Mouse (Mus musculus) c-Kit-positive CD71-positive TER-119-negative erythroid progenitor cells, embryonic 14.5 days (primary cell): ENCODE measurements around the gene Olfml1.

Experiments
- DNase-seq: peaks from one replicate; pipeline ENCODE4 v3.0.0-alpha.2; 2013; ENCODE audit warnings: low read depth

Gene Olfml1

DNA sequence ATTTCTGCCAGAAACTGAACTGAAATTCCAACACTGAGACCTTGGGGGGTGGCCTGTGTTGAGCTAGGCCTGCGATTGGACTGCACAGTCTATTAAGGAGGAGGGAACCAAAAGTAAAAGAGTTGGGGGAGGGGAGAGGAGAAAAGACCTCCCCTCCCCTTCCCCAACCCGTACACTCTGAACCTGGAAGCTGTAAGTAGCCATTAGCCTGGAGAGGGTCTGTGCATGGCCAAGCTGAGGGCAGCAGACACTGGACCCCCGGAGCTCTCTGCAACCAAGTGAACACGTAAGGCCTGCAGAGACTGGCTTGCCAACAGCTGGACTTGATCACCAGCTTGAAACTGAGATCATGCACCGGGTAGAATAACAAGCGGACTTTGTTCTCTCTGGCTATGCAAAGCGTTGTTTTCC is at the start of gene Olfml1:
Olfml1 (plus strand) TSS at position 186 of the 411 bp plus-strand sequence.
- no peak for DNase-seq

DNA sequence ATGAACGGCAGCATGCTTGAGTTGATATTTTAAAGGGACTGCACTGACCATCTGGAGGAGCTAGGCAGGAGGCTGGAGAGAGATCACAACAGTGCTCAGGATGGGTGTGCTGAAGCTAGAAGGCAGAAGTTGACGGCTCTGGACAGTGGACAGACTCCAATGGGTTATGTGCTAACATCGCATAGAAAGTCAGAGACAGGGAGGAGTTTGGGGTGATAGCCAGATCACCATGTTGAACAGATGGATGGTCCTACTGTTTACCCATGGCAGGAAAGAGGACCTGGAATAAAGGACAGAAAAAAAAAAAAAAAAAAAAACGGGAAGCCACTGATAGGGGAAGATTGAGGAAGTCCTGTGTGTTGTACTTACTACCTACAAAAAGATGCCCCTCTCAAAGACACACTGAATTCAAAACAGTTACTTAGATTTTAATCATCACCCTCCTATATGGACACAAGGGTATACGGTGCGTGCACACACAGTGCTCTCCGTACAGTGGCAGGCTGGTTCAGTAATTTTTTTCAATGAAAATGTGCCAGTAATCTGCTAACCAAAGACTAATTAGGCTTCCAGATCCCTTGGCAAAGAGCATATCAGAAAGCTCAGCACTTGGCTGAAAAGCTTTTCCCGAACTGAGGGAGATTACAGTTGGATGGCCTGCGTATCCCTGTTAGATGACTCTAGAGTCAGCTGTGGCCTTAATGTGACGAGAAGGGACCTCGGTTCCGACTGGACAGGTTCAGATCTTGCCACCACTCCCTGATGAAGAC is 47.8 kb upstream of the Olfml1 start:
- no peak for DNase-seq

DNA sequence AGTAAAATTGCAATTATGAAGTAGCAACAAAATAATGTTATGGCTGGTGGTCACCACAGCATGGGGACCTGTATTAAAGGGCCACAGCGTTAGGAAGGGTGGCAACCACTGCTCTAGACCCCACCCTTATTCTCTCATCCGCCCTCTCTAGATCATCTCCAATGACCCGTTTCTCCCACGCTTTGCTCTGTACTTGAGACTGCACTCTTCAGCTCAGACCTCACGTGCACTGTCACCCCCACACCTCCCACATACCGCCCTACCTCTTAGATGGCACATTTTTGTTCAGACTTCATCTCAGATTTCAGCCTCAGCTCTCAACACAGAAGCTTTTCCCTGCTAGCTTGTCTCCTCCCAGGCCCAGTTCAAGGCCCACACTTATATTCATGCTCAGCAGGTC is 45.8 kb upstream of the Olfml1 start:
- DNase-seq: no peak

DNA sequence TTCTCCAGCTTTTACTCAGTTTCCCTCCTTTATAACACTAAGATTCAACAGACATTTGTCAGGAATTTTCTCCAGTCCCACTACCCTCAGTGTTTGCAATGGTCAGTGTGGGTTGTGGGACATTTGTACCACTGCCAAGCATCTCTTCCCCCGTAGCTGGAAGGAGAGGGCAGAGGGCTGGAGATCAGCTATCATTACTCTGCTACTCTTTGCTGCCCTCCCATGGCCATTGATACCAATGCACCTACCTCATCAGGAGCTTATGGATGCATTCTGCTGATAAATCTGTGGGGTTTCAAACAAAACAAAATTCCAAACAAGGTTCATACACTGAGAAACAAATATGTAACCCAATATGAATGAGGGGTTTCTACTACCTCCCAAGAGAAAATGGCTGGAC is 40.9 kb upstream of the Olfml1 start:
- no peak for DNase-seq

DNA sequence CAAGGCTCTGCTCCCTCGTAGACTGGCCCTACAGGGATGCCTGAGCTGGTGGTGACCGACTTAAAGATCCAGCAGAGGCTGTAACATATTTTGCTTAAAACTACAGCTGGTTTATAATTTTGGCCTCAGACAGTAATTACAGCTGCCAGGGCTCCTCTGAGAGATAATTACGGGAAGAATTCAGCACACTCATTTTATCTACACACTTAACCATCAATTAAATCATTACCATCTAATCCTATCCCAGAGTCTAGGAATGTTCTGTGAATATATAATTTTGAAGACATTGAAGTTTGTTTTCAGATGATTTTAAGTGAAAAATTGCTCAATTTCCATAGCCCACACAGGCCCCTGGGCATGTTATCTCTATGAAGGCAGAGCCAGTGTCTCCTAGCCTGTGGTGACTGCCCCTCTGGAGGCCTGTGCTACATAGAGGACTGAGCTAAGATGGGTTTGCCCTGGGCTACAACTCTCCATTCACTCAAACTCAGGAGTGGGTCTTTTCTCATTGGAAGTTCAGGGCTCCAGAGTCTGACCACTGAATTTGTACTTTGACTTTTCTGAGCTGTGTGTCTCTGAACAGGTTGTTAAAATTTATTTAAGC is 39.0 kb upstream of the Olfml1 start:
- DNase-seq: no peak

DNA sequence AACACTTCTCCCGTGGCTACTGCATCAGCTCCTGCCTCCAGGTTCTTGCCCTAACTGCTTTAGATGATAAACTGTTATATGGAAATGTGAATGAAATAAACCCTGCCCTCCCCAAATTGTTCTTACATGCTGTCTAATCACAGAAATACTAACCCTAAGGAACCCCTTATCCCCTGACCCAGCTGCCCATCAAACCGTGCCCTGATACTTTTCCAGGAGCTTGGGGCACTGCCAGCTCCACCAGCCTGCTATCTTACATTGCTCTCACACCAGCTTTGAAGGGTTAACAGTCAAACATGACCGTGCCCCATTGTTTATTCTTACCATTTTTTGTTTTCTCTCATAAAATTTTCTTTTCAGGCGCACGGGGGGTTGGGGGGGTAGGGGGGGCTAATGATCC is 37.9 kb upstream of the Olfml1 start:
- no peak for DNase-seq

DNA sequence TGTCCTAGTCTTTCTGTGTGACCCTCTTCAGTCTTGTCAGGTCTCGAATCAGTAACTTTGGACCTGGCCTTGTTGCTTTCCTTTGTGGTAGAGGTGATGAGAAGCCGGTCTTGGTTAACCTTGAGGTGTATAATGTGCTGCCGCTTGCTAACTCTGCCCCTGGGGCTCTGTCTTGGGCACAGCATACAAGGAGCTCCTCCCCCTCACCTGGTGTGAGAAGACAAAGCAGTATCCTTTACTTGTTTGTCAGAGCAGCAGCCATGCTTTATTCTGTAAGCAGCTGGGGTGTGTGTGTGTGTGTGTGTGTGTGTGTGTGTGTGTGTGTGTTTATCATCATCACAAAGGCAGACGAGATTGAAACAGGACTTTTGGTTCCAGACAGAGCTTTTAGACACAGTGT is 31.9 kb upstream of the Olfml1 start:
- DNase-seq: no peak

DNA sequence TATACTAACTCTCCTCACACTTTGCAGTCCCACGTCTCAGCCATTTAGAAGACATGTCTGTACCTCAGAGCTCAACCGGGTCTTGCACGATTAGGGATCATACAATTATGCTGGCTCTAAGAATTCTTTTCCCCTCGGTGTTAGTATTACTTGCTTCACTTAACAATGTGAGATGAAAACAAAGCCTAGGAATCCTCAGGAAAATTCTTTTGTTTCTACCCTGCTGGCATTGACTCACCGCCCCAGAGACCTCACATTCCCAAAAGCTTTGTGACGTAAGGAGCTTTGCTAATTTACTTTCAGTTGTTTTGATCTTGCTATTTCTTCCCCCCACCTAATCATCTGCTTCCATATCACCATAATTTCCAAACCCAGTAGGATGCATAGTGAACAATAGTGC is 30.7 kb upstream of the Olfml1 start:
- no peak for DNase-seq

DNA sequence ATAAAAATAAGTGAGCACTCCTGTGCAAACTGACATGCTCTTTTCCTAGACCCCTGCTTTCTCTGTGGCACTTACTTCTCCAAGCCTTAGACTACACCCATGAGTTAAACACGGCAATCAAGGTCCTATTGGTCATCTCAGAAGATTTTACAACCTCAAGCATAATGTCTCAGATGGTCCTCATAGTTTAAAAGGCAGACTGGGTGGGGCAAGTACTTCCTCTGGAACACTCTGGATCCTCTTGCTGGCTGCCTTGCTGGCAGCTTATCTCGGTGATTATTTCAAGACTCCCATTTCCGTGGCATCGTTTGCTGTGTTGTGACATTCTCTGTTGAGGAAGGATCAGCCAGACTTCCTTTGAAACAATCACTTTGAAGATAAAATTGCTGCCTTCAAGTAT is 27.2 kb upstream of the Olfml1 start:
- DNase-seq: no peak

DNA sequence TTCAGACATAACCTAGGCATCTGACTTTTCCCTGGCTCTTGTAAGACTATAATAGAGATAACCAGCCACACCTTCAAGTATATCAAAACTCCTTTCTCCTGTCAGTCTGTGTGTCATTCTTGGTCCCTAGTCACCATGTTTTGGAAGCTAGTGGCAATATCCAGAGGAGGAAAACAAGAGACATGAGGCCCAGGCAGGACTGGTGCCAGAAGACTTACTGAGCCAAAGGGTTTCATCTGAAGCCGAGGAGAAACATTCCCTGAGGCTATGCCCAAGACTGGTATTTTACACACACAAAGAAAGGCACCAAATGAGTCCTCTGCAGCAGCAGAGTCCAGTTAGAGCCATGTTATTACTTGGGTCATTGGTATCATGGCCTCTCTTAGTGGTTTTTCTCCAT is 22.2 kb upstream of the Olfml1 start:
- DNase-seq: no peak

DNA sequence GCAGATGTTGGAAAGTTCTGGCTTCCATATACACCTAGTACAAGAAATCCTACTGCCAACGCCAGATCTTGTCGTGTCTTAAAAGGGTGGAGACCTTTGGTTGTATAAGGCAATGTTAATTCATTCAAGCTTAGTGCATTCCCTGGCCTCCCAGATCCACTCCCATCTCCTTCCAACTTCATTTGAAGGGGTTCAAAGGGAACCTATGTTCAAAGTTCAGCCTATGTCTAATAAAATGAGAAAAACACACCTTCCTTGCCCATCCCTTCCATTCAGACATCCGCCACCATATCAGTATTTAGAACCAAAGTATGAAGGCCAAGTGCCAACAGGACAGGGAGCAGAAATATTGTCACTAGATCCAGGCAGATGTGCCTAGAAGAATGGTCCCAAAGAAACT is 19.4 kb upstream of the Olfml1 start:
- DNase-seq: no peak

DNA sequence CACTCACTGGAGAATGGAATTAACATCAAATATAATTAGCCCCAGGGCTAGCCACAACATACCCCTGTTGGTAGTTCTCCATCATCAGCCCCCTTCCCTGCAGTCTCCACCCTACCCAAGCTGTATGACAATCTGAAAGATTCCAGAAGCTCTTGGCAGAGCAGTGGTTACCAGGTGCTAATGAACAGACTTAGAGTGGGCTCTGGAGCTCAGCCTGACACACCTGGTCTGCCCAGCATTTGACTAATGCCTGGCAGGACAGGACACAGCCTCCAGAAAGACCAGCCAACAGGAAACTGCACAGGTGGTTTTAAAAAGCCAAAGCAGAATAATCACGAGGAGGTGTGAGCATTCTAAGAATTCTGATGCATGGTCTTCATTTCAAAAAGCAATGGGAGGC is 13.8 kb upstream of the Olfml1 start:
- no peak for DNase-seq

DNA sequence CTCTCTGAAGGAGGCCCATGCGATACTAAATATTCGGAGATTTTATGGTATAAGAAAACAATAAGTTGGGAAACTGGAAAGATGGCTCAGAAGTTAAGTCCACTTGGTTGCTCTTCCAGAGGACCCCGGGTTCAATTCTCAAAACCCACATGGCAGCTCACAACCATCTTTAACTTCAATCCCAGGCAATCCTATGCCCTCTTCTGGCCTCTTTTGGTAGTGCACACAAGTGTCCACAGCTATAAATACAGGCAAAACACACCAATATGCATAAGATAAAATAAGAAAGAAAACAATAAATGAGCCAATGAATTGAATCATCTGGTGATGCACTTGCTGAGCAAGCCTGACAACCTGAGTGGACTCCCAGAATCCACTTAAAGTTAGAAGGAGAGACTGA is 11.3 kb upstream of the Olfml1 start:
- DNase-seq: peak; percentile 9

DNA sequence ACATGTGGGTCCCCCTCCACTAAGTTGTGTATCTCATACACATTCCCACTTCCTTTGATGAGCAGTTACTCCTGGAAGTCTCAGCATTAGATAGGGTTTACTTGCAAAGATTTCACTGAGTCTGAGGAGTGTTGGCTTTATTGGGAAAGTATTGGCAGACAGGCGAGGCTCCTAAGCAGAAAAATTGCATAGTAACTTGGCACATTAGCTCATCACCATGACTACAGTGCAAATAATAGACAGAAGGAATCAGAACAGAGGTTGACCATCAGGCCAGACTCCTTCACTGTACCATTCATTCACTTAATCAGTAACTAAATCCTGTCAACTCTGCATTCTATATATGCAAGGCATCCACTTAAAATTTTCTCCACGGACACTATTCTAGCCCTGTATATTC is 6.6 kb upstream of the Olfml1 start:
- no peak for DNase-seq

DNA sequence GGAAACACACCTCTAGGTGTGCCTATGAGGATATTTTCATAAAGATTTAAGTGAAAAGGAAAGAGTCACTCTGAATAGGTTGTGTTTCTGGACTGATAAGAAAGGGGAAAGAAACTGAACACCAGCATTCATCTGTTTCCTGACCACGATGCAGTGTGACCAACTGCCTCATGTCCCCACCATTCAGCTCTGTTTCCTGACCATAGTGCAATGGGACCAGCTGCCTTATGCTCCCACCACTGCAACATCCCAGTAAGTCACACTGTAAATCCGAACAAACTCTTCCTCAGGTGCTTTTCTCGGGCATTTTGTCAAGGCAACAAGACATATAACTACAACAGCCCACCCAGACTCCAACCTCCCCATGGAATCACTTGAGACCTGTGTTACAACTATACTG is 5.7 kb upstream of the Olfml1 start:
- DNase-seq: no peak

DNA sequence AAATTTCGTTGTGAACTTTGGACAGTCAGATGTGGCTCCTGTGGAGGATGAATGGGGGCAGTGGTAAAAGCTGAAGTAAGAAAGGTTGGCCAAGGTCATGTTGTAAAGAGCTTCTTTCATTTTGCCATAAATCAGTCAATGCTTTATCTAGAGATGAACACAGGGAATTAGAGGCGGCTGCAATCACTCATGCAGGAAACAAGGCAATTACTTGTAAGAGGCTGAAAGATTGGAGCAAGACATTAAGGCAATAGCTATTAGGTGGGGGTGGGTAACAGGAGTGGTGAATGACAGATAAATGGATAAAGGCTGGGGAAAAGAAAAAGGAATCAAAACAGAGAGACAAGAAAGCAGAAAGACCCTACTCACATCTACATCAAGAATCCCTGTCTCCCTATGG is 3.5 kb upstream of the Olfml1 start:
- no peak for DNase-seq

DNA sequence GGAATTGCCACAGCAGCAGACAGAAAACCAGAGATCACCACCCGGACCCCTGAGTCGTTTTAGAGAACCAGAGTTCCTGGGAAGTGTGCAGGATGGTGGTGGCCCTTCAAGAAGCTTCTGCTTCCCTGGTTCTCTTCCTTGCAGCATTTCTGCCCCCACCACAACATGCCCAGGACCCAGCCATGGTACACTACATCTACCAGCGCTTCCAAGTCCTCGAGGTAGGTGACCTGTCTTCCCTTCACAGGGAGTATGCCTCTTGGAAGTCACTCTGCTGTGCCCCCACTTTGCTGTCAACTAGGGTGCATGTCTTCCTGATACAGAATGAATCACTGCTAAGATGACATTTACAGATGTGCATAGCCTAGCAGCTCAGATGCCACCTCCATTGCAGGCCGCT is 428 bp downstream of the Olfml1 start:
- DNase-seq: no peak

DNA sequence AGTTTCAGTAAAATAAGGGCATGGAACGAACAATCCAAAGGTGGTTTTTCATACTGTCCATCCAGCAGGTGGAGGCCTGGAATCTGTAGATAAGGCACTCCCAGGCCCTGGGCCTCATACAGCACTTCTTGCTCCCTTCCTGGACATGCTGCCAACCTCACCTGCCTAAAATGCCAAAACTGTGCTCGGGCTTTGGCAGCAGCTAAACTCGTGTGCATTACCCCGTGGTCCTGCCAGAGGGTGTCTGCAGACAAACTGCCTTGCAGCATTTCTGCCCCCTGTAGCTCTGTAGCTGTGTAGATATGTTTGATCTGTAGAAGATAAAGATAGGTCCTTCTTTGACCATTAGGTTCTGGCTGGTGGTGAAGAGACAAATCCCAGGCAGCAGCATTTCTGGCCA is 1.7 kb downstream of the Olfml1 start:
- no peak for DNase-seq

DNA sequence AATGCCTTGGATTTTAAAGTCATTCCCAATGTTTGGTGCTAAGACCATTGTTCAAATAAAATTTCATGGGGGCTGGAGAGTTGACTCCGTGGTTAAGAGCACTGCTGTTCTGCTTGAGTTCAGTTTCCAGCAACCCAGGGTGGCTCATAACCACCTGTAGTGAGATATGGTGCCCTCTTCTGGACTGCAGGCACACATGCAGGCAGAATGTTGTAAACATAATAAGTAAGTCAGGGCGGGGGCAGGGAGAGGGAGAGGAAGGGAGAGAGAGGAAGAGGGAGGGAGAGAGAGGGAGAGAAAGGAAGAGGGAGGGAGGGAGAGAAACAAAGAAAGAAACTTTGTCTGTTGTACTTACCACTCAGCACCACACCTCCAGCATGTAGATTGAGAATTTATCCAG is 6.6 kb downstream of the Olfml1 start:
- DNase-seq: no peak

DNA sequence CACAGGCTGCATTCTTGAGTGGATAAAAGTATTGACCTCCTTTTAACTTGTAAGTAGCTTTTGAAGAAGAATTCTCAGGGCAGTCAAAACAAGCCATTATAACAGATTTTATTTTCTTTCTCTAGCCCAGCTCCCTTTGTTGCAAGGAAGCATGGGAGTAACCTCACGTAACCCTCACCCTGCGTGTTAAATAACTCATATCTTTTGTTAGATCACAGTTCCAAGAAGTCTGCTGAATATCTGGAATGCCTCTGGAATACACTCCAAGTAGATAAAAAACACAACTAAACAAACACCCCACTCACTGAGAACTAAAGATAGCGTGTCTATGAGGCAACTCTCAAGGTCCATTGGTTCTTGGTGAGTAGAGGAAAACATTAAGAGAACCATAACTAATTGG is 7.0 kb downstream of the Olfml1 start:
- DNase-seq: no peak

DNA sequence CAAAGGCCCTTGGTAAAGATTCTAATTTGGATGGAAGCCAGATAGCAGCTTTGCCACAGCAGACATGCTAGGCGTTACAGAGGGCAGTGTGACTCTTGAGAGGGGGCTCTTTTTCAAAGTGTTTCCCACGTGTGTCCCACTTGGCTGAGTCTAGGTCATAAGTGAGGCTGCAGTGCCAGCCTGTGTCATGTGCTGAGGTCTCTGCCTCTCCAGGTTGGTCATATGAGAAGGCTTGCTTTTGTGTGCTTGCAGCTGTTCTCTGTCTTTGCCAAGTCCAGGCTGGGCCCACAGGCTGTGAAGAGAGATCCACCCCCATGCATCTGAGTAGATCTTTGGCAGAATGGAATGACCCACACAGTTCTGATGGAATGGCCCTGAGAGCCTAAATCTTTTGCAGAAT is 25.4 kb downstream of the Olfml1 start:
- DNase-seq: no peak

DNA sequence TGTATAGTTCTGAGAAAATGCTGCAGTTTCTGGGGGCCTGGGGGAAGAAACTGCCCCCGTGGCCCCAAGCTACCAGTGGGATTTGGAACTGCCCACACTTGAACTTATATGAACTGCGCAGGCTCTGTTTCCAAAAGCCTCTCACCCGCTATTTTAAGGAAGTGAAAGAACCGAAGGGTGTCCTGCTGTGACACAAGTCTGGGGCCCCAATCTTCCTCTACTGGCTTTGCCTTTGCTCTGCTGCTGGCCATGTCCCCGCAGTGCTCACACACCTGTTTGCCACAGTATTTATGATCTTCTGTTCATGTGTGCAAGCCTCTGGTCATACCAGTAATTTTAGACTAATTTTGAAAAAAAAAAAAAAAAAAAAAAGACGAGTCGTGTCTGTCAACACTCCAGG is 26.7 kb downstream of the Olfml1 start:
- DNase-seq: no peak

DNA sequence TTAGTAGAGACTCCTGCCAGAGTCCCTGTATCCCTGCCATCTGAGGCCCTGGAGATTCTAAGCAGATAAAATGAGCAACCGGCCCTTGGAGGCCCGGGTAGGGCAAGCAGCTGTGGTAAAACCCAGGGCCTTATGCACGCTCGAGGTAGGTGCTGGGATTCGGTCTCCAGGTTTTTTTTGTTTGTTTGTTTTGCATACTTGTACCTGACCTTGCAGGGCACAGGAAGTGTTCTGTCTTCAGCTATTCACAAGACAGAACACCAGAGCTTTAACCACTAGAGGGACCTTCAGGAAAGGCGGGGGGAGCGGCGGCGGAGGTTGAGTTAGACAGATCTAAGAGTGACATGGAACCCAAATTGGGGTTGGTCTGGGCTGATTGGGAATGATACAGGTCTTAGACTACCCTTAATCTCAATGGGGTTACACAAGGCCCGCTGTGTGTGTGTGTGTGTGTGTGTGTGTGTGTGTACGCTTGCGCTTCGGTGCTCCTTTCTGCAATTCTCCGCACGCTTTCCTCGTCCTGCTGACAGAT is 27.1 kb downstream of the Olfml1 start:
- peak; percentile 27 for DNase-seq

DNA sequence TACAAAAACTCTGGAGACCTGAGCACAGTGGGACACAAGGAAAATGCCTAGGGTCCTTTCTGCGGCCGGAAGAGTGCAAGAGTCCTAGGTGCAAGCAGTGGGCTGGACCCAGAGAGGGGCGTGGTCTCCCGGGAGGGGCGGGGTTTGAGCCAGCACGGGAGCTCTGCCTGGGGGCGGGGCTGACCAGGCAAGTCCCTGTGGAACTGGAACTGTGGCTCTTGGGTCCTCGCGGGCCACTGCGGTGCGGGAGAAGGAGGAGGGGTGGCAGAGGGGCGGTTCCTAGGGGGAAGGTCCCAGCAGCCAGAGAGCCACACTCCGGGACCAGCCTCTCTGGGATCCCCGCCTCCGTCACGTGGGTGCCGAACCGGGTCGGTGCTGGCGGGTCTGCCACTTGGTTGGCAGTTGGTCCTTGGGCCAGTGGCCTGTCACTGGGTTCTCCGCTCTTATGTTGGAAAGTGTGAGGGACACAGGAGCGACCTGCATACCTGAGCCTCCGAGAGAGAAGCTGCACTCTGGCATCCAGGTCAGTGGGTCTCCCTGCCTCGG is 27.7 kb downstream of the Olfml1 start, which contains the start of gene Ppfibp2:
Ppfibp2 (plus strand) TSS at position 351 of the 546 bp plus-strand sequence.
- DNase-seq: peak; percentile 71
